Mouse (Mus musculus) forebrain, embryonic 14.5 days (tissue): ENCODE measurements at regions not wholly inside any gene's neighbourhood (a gene's known extent, or its start where the extent isn't known, plus 50 kb on each side); places are given as distances from the start of the nearest gene placed in this dataset.
"Not testable (repeated sequence)": the region's sequence is repeated elsewhere in the genome, so short reads cannot be mapped to it uniquely, and the experiment has no call there.

ENCODE experiments used
- ATAC-seq: fragments of 200-750 bp; cut with Nextera tagmentation; 2 replicates; pipeline ENCODE4 v1.8.0; 2017; ENCODE audit warnings: mild to moderate bottlenecking, moderate library complexity
- DNase-seq: peaks from one replicate; pipeline ENCODE4 v3.0.0-alpha.2; 2015; ENCODE audit warnings: low spot score
- H3K27ac ChIP-seq: fragments of 300-500 bp; sonication (generic); 2 replicates; pipeline ENCODE4 v1.5.1; 2014; ENCODE audit warnings: low read depth, mild to moderate bottlenecking, control low read depth, low read length, moderate library complexity
- H3K27me3 ChIP-seq: fragments of 300-500 bp; sonication (generic); replicated peaks from 2 replicates; pipeline ENCODE4 v1.6.1; 2014; ENCODE audit warnings: low read length, control low read depth, mixed read lengths; ENCODE audit not compliant: control insufficient read depth, insufficient read depth
- H3K36me3 ChIP-seq: fragments of 300-500 bp; sonication (generic); 2 replicates; pipeline ENCODE4 v1.6.1; 2014; ENCODE audit warnings: low read length, control low read depth; ENCODE audit not compliant: control insufficient read depth, insufficient read depth
- H3K4me1 ChIP-seq: fragments of 300-500 bp; sonication (generic); 2 replicates; pipeline ENCODE4 v1.6.1; 2014; ENCODE audit warnings: antibody characterized with exemption, low read length, control low read depth; ENCODE audit not compliant: control insufficient read depth, insufficient read depth
- H3K4me2 ChIP-seq: fragments of 300-500 bp; sonication (generic); 2 replicates; pipeline ENCODE4 v1.6.1; 2014; ENCODE audit warnings: mild to moderate bottlenecking, control low read depth, low read length
- H3K4me3 ChIP-seq: fragments of 300-500 bp; sonication (generic); 2 replicates; pipeline ENCODE4 v1.5.1; 2014; ENCODE audit warnings: low read depth, low read length, control low read depth
- H3K9ac ChIP-seq: fragments of 300-500 bp; sonication (generic); 2 replicates; pipeline ENCODE4 v1.6.1; 2014; ENCODE audit warnings: mild to moderate bottlenecking, low read length, control low read depth, moderate library complexity
- H3K9me3 ChIP-seq: fragments of 300-500 bp; sonication (generic); replicated peaks from 2 replicates; pipeline ENCODE4 v1.6.1; 2016; ENCODE audit warnings: low read length, control low read depth, mixed read lengths; ENCODE audit not compliant: control insufficient read depth
- WGBS: fragments of 180-500 bp; shearing (Covaris S2); extraction: QIAGEN DNeasy Blood & Tissue Kit; methylation state at CpG from one replicate; pipeline ENCODE4 v1.1.7; 2014; 5-methylcytosine and 5-hydroxymethylcytosine counted together

- no peaks in the 10 kb centered on the region for H3K27me3 ChIP-seq
- H3K9me3 ChIP-seq = no peaks in the 10 kb centered on the region
- ATAC-seq (no peak), DNase-seq (no peak)
- no peak overlapping the region for H3K4me3 ChIP-seq
- H3K36me3 ChIP-seq = no peaks in the 10 kb centered on the region
- no peak overlapping the region for H3K27ac ChIP-seq
- no peak overlapping the region for H3K4me2 ChIP-seq
- H3K9ac ChIP-seq = no peak overlapping the region
- H3K4me1 ChIP-seq = no peaks in the 10 kb centered on the region
Observed at GRCm38 (mm10) chr1:16904690-16905089, 811.6 kb upstream of the 4930444P10Rik start.

DNA sequence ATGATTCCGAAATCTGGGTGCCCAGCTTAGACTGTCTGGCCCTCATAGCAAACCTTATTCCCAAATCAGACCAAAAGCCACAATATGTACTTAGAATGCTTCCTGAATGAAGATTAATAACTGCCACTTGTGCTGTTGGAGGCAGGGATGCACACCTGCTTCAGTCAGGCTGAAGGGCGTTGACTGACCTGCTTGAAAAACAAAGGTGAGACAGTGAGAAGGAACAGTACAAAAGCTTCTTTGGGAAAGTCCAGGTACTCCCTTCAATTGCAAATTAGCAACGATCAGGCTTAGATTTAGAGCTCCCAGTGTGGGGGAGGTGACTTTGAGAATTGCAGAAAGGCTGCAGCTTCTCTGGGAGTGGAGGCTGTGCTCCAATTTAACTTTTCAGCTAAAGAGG lies 775.3 kb upstream of the 4930444P10Rik start:
- ATAC-seq, H3K9ac ChIP-seq, DNase-seq, H3K9me3 ChIP-seq, H3K27ac ChIP-seq, H3K36me3 ChIP-seq, H3K4me2 ChIP-seq, H3K27me3 ChIP-seq, H3K4me3 ChIP-seq, H3K4me1 ChIP-seq: not testable (repeated sequence)
- WGBS = 77% methylated on average over 3 of the region's 3 CpGs

- DNase-seq, H3K36me3 ChIP-seq, H3K4me2 ChIP-seq, H3K4me3 ChIP-seq, H3K27ac ChIP-seq, H3K9ac ChIP-seq, ATAC-seq, H3K27me3 ChIP-seq, H3K9me3 ChIP-seq, H3K4me1 ChIP-seq: not testable (repeated sequence)
- WGBS = 80% methylated on average over 6 of the region's 6 CpGs
Observed at GRCm38 (mm10) chr1:16867086-16867835, 774.1 kb upstream of the 4930444P10Rik start.

DNA sequence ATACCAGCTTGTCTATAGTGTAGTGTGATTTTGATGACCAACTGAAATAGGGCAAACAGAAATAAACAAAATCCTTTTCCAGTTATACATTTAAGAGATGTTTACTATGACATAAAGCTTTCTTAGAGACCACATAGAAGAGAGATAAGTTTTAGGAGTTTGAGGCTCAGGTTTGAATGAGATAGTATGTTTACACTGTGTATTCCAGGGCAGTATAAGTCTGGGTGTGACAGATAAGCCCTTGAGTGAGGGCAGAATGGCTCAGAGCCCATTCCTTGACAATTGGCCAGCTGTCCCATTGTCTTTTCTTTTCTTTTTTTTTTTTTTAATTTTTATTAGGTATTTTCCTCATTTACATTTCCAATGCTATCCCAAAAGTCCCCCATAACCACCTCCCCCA lies 744.0 kb upstream of the 4930444P10Rik start:
- Histone ChIP-seq H3K4me3 (no peak overlapping the region), H3K4me1 (no peaks in the 10 kb centered on the region), H3K9me3 (no peaks in the 10 kb centered on the region), H3K27ac (no peak overlapping the region), H3K36me3 (no peaks in the 10 kb centered on the region), H3K4me2 (no peak overlapping the region), H3K9ac (no peak overlapping the region), H3K27me3 (no peaks in the 10 kb centered on the region)
- DNase-seq = no peak
- no peak for ATAC-seq

GRCm38 (mm10) chr1:16824709-16825108 lies 731.6 kb upstream of the 4930444P10Rik start:
- not testable (repeated sequence) for ATAC-seq, H3K4me1 ChIP-seq, H3K36me3 ChIP-seq, H3K27ac ChIP-seq, H3K9ac ChIP-seq, H3K4me2 ChIP-seq, H3K4me3 ChIP-seq, H3K27me3 ChIP-seq, H3K9me3 ChIP-seq
- WGBS = 26% methylated on average over 4 of the region's 4 CpGs
- DNase-seq = peak; percentile 5

- H3K9ac ChIP-seq = no peak overlapping the region
- DNase-seq (no peak), ATAC-seq (no peak)
- no peak overlapping the region for H3K27ac ChIP-seq
- no peak overlapping the region for H3K4me3 ChIP-seq
- no peaks in the 10 kb centered on the region for H3K36me3 ChIP-seq
- H3K4me1 ChIP-seq = no peaks in the 10 kb centered on the region
- 12% methylated on average over 3 of the region's 3 CpGs for WGBS
- no peaks in the 10 kb centered on the region for H3K27me3 ChIP-seq
- no peak overlapping the region for H3K4me2 ChIP-seq
- H3K9me3 ChIP-seq = no peaks in the 10 kb centered on the region
Observed at GRCm38 (mm10) chr1:16824057-16824456, 730.9 kb upstream of the 4930444P10Rik start.

DNA sequence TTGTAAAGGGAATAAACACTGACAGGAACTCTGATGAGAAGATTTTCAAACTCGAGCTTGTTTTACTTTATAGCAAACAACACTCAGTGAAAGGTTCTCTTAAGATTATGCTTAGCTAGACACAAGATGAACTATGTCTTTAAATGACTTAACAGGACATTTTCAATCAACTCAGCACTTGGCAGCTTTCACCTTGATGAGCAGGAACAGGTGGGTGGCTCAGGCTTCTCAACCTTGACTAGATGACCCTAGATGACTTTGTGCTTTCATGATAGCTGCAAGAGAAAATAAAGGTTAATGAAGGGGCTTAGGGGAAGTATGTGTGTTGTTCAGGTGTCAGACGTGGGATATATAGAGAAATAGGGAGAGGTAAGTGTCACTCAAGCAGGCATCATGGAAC lies 728.1 kb upstream of the 4930444P10Rik start:
- ATAC-seq = no peak
- H3K27me3 ChIP-seq = no peaks in the 10 kb centered on the region
- H3K4me1 ChIP-seq = no peaks in the 10 kb centered on the region
- H3K4me3 ChIP-seq = no peak overlapping the region
- H3K36me3 ChIP-seq = no peaks in the 10 kb centered on the region
- DNase-seq = no peak
- H3K27ac ChIP-seq = no peak overlapping the region
- no peak overlapping the region for H3K4me2 ChIP-seq
- no peak overlapping the region for H3K9ac ChIP-seq
- 73% methylated on average over 2 of the region's 2 CpGs for WGBS
- H3K9me3 ChIP-seq = no peaks in the 10 kb centered on the region

- DNase-seq (no peak), ATAC-seq (no peak)
- Histone ChIP-seq H3K36me3 (no peaks in the 10 kb centered on the region), H3K9ac (no peak overlapping the region), H3K27me3 (no peaks in the 10 kb centered on the region), H3K4me3 (no peak overlapping the region), H3K9me3 (no peaks in the 10 kb centered on the region), H3K4me2 (no peak overlapping the region), H3K27ac (no peak overlapping the region), H3K4me1 (no peaks in the 10 kb centered on the region)
- 86% methylated on average over 7 of the region's 7 CpGs for WGBS
Observed at GRCm38 (mm10) chr1:16816572-16816971, 723.4 kb upstream of the 4930444P10Rik start.

DNA sequence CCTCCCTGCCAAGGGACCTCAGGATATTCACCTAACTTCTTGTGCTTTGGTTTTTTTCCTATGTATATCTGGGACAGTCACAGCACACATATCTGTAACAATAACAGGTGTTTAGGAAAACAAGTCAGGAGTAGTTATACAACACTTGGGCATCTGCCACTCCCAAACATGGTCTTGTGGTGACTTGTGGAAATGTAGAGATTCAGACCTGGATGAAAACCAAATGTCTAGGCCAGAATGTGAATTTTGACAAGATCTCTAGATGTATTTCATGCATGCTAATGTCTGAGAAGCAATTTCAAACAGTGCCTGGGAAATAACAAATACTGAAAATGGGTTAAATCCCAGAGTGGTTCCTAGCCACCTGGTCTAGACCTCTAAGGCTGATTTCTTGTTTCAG lies 722.6 kb upstream of the 4930444P10Rik start:
- Histone ChIP-seq H3K27me3 (no peaks in the 10 kb centered on the region), H3K9ac (no peak overlapping the region), H3K27ac (no peak overlapping the region), H3K4me3 (no peak overlapping the region), H3K9me3 (no peaks in the 10 kb centered on the region), H3K36me3 (no peaks in the 10 kb centered on the region), H3K4me1 (no peaks in the 10 kb centered on the region), H3K4me2 (no peak overlapping the region)
- DNase-seq = no peak
- ATAC-seq = no peak
